Mouse (Mus musculus) brain, embryonic 14.5 days (tissue): ENCODE data around the gene Gng2.

Experiments used
- CTCF ChIP-seq: fragments of 200-500 bp; IDR thresholded peaks from 2 replicates; pipeline ENCODE4 v1.5.1; 2012; ENCODE audit warnings: inconsistent platforms, mild to moderate bottlenecking, moderate library complexity, borderline replicate concordance; ENCODE audit not compliant: insufficient read depth, insufficient read length; ENCODE audit errors: extremely low read depth
- POLR2A ChIP-seq: fragments of 200-500 bp; IDR thresholded peaks from 2 replicates; pipeline ENCODE4 v1.6.1; 2012; ENCODE audit warnings: mild to moderate bottlenecking, inconsistent platforms, borderline replicate concordance; ENCODE audit not compliant: poor library complexity, insufficient read depth, insufficient read length, severe bottlenecking; ENCODE audit errors: extremely low read depth

GRCm38 (mm10) chr14:20023939-20024338, 46.5 kb upstream of the Gng2 start:
- TF ChIP-seq CTCF (no peak), POLR2A (no peak)
